Mouse (Mus musculus) heart, postnatal 0 days (tissue): ENCODE data around the gene Ppargc1a. TPM values are rescaled to one million over a fixed set of nuclear protein-coding genes. Genes with fewer than 3 reads are reported as not detected.

Experiments
- ATAC-seq: fragments of 200-750 bp; cut with Nextera tagmentation; 2 replicates; pipeline ENCODE4 v1.8.0; 2017; ENCODE audit warnings: low read depth, moderate number of reproducible peaks, moderate library complexity; ENCODE audit not compliant: insufficient read depth
- DNase-seq: peaks from one replicate; pipeline ENCODE4 v3.0.0-alpha.2; 2016; ENCODE audit warnings: low spot score
- H3K27ac ChIP-seq: fragments of 300-500 bp; sonication (generic); 2 replicates; pipeline ENCODE4 v1.5.1; 2014; ENCODE audit warnings: low read depth, mild to moderate bottlenecking
- H3K27me3 ChIP-seq: fragments of 300-500 bp; sonication (generic); 2 replicates; pipeline ENCODE4 v1.6.1; 2014; ENCODE audit warnings: low read length, mixed read lengths; ENCODE audit not compliant: control insufficient read depth, insufficient read depth
- H3K36me3 ChIP-seq: fragments of 300-500 bp; sonication (generic); replicated peaks from 2 replicates; pipeline ENCODE4 v1.6.1; 2014; ENCODE audit warnings: low read length, mixed read lengths; ENCODE audit not compliant: control insufficient read depth, insufficient read depth
- H3K4me1 ChIP-seq: fragments of 300-500 bp; sonication (generic); 2 replicates; pipeline ENCODE4 v1.6.1; 2014; ENCODE audit warnings: antibody characterized with exemption; ENCODE audit not compliant: control insufficient read depth, insufficient read depth
- H3K4me2 ChIP-seq: fragments of 300-500 bp; sonication (generic); 2 replicates; pipeline ENCODE4 v1.6.1; 2014; ENCODE audit warnings: low read depth, mild to moderate bottlenecking, low read length, moderate library complexity
- H3K4me3 ChIP-seq: fragments of 300-500 bp; sonication (generic); 2 replicates; pipeline ENCODE4 v1.5.1; 2014; ENCODE audit warnings: low read depth, low read length
- H3K9ac ChIP-seq: fragments of 300-500 bp; sonication (generic); replicated peaks from 2 replicates; pipeline ENCODE4 v1.6.1; 2014; ENCODE audit warnings: low read depth, low read length, mixed read lengths
- H3K9me3 ChIP-seq: fragments of 300-500 bp; sonication (generic); replicated peaks from 2 replicates; pipeline ENCODE4 v1.6.1; 2016; ENCODE audit warnings: low read length; ENCODE audit not compliant: control insufficient read depth
- CTCF ChIP-seq: IDR thresholded peaks from 2 replicates; pipeline ENCODE4 v1.5.1; 2016; ENCODE audit warnings: antibody characterized with exemption, control low read depth, low read depth
- EP300 ChIP-seq: IDR thresholded peaks from 2 replicates; pipeline ENCODE4 v1.6.1; 2016; ENCODE audit warnings: antibody characterized with exemption, low read depth
- WGBS: fragments of 180-500 bp; shearing (Covaris S2); extraction: QIAGEN DNeasy Blood & Tissue Kit; methylation state at CpG from one replicate; pipeline ENCODE4 v1.1.7; 2014; 5-methylcytosine and 5-hydroxymethylcytosine counted together
- polyA plus RNA-seq: library from polyadenylated mRNA; unstranded; fragments of >200 nt; fragmentation: Nextera tagmentation; extraction: Ambion mirVana; gene quantifications from 2 replicates; pipeline ENCODE4 v1.2.1, GENCODE M21; 2015
- total RNA-seq: library from RNA; depleted of rRNA; stranded (reverse); fragments of >200 nt; gene quantifications from 2 replicates; pipeline ENCODE4 v1.2.3, GENCODE M21; 2014; ENCODE audit warnings: low replicate concordance; rRNA removed

Gene Ppargc1a
- total RNA-seq (50.8 and 69.1 TPM in 2 replicates), polyA plus RNA-seq (51.8 and 61.4 TPM in 2 replicates)

DNA sequence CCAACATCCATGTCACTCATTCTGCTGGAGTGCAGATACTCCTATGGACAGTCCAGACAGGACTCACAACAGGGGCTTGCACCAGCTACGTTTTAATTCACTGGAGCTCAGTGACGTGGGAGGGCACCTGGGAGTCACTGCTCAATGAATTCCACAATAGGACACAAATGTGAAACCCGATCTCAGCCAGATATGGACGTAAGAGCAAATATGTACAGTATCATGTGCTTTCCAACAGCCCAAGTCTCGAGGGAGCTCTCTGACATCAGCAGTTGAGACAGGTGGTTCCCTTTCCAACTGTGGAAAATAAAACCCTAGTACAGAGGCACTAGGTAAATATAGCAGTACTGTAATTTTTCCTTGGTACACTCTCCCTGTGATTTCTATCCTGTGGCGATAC, at the start of gene Ppargc1a:
TSS of gene Ppargc1a (minus strand) at position 68 of the 400 bp plus-strand sequence.
- peak; percentile 69 for DNase-seq
- peak; percentile 73 for ATAC-seq
- Histone ChIP-seq H3K9me3 (no peaks in the 10 kb centered on the region), H3K4me2 (peak within 1 kb of the TSS; percentile 51), H3K4me1 (peaks cover 11% of the 10 kb centered on the region), H3K27me3 (no peaks in the 10 kb centered on the region), H3K36me3 (no peaks in the 10 kb centered on the region), H3K4me3 (peak within 1 kb of the TSS; percentile 19), H3K27ac (peak within 1 kb of the TSS; percentile 90), H3K9ac (peak within 1 kb of the TSS; percentile 40)
- TF ChIP-seq CTCF (no peak), EP300 (no peak)
- 15% methylated on average over 6 of the region's 6 CpGs for WGBS

DNA sequence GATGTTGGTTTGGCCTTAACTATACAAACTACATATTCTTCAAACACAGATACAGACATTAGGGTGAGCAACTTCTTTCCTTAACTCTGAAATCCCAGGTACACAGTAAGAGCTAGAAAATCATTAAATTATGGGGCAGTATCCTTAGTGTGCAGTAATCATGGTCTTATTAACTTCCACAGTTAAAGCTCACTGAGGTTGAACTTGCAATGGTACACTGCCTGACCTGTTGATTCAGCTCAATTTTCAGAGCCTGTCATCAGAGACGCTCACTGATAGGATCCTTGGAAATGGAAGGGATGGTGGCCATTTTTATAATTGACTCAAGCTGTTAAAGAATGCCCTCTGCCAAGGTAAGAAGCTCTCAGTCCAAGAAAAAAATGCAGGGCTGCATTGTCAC, 49.4 kb upstream of the Ppargc1a start:
- 74% methylated on average over 1 of the region's 1 CpGs for WGBS
- Histone ChIP-seq H3K27ac (no peak overlapping the region), H3K4me1 (no peaks in the 10 kb centered on the region), H3K9me3 (peaks cover 5% of the 10 kb centered on the region; the same call in 1 of the 2 replicates), H3K4me2 (no peak overlapping the region), H3K9ac (no peak overlapping the region), H3K4me3 (no peak overlapping the region), H3K27me3 (no peaks in the 10 kb centered on the region), H3K36me3 (no peaks in the 10 kb centered on the region)
- DNase-seq (no peak), ATAC-seq (no peak)
- TF ChIP-seq EP300 (no peak), CTCF (no peak)

DNA sequence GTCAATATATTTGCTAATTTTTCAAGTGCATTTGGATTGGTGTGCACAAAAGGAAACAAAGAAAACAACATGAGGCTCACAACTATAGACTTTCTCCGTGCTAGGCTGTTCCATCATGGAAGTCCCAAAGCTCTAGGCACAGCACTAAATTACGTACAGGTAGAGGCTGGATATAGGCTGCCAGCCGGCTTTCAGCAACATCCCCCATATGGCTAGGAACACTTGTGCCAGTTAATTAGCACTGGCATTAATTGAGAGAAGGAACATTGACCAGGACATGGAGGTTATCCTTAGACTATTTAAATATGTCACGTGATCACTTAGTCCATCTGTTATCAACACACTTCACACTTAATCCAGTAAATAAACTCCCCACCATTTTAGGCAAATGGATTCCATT, 44.5 kb upstream of the Ppargc1a start:
- no peak overlapping the region for H3K4me2 ChIP-seq
- H3K27me3 ChIP-seq: no peaks in the 10 kb centered on the region
- TF ChIP-seq EP300 (no peak), CTCF (no peak)
- no peaks in the 10 kb centered on the region for H3K4me1 ChIP-seq
- H3K36me3 ChIP-seq: no peaks in the 10 kb centered on the region
- no peak overlapping the region for H3K4me3 ChIP-seq
- H3K27ac ChIP-seq: no peak overlapping the region
- 91% methylated on average over 4 of the region's 4 CpGs for WGBS
- H3K9me3 ChIP-seq: no peaks in the 10 kb centered on the region
- no peak for ATAC-seq
- H3K9ac ChIP-seq: no peak overlapping the region
- DNase-seq: no peak

DNA sequence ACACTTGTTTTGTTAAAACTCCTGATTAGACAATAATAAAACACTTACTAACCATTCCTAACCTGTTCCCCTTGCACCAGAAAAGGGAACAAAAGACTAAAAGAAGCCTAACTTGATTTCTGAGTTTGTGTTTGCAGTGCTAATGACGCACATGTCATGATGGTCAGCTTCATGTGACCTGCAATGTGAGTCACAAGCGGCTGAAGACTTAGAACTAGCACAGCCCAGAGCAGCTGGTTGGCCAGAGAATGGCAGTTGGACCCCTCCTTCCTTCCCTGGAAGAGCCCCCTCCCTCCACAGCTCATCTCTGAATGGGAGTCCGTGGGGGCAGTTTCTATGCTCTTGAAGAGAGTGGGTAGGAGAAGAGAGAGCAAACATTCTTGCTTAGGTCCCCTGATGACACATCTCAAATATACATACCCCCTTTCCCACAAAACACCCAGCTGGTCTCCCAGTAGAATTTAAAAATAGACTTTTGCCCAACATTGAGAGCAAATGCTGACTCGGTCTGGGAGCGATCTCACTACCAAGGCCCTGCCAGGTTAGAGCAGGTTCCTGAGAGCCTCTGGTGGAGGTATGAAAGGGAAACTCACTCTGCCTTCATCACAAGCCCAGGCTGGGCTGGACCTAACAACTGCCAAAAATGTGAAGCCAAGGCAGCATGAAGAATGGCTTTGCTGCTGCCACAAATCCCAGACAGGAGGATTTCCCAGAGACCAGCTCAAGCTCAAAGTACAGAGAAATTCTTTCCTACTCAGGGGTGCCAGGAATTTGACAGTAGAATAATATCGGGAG, 40.4 kb upstream of the Ppargc1a start:
- no peaks in the 10 kb centered on the region for H3K36me3 ChIP-seq
- no peaks in the 10 kb centered on the region for H3K27me3 ChIP-seq
- H3K4me3 ChIP-seq: no peak overlapping the region
- 43% methylated on average over 6 of the region's 6 CpGs for WGBS
- no peak overlapping the region for H3K9ac ChIP-seq
- H3K27ac ChIP-seq: no peak overlapping the region
- DNase-seq: no peak
- H3K9me3 ChIP-seq: no peaks in the 10 kb centered on the region
- H3K4me2 ChIP-seq: no peak overlapping the region
- TF ChIP-seq EP300 (no peak), CTCF (no peak)
- no peak; the same call in 1 of the 2 replicates for ATAC-seq
- H3K4me1 ChIP-seq: no peaks in the 10 kb centered on the region

DNA sequence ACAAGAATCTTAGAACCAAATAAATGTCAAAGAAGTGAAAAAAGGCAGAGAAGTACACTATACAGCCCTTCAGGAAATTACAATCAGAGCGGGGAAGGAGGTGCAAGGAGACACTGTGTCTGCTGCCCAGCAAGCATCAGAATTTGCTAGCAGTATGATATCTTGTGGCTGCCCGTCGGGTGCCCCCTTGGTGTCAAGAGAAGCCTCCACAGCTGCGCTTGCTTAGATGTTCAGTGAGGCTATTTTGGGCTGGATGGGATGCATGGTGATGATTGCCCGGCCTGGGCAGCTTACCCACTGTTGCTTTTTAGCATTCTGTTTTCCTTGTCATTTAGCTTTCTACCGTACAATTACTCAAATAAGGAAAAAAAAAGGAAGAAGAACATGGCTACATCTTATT, 32.0 kb upstream of the Ppargc1a start:
- Histone ChIP-seq H3K27me3 (no peaks in the 10 kb centered on the region), H3K9me3 (no peaks in the 10 kb centered on the region), H3K4me2 (no peak overlapping the region), H3K27ac (peak overlapping the region; percentile 53), H3K36me3 (no peaks in the 10 kb centered on the region), H3K4me3 (no peak overlapping the region), H3K9ac (no peak overlapping the region), H3K4me1 (peaks cover 22% of the 10 kb centered on the region)
- DNase-seq (peak; percentile 66), ATAC-seq (peak; percentile 85)
- WGBS: 16% methylated on average over 6 of the region's 6 CpGs
- TF ChIP-seq EP300 (no peak), CTCF (peak; percentile 35)
